Mouse (Mus musculus): ENCODE measurements around the gene Rab20.

DNA sequence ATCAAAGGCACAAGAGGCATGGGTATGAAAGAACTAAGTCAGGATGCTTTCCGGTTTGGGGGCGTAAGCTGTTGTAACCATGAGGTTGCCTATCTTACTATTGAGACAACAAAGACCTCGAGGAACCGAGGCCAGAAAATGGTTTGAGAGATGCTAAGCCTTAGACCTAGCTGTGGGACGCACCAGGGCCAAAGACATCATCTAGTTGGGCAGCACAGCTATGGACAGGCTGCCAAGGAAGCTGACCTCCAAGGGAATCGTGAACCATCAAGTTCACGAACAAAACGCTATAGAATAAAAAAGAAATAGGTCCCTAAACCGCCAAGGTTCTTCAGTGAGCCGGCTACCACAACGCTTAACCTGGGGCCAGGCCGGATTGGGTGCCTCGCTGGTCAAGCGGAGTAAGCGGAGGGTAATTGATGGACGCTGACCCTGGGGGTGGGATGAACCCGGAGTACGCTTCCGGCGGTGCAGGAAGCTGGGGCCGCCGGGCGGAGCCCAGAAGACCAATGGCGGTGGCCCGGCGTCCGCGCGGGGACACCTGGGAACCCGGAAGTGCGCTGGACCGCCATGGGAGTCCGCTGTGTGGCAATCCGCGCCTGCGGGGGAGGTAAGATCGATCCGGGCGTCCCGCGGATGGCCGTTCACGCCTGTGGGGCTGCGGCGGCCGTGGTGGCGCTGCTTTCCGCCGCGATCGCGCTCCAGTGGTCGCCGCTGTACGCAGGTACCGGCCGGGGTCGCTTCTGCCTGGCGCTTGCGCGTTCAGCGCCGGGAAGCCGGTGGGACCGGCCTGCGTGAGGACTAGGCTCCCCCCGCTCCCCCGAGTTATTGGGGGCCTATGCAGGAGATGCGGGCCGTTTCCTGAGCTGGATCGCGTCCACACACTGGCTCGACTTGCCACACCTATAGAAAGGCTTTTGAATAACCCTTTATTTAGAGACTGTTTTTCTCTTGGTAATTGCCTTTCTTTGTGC, 18.8 kb upstream of the Rab20 start, which contains the start of gene Naxd:
- TF ChIP-seq ZC3H11A (IDR thresholded peaks at IDR 0.05; ENCODE audit: borderline replicate concordance, low read depth, low read length) (no peak), ZNF384 (IDR thresholded peaks at IDR 0.05; ENCODE audit: low read depth, low read length) (no peak), CHD2 (IDR thresholded peaks at IDR 0.05; ENCODE audit: low read depth, low read length) (no peak), MAFK (IDR thresholded peaks at IDR 0.05; ENCODE audit: insufficient read depth, low read depth, low read length) (no peak)

Measured in ES-E14 (cell line).